25 mouse cellular contexts compared by ENCODE assay signal in genomic region chr5:150206749-150207148, GRCm38 (mm10).
DNase-seq lines count a peak whose midpoint lies in the region; ATAC-seq and TF ChIP-seq lines count a peak whose summit lies in the region.
"Had no signal": no experiment of that assay in that cellular context is flagged by ENCODE, and none has a peak within 500 bp of the region (broad histone marks: within the 10 kb centered on the region; RNA-seq: fewer than 3 reads in every experiment).

No protein-coding gene starts in this region.

- no peak overlapping the region for H3K9ac ChIP-seq in liver, embryonic 14.5 days (replicated peaks)
- H3K9ac ChIP-seq in liver, embryonic 11.5 days (ENCODE audit: low read depth, low read length) = no peak overlapping the region
- H3K9ac ChIP-seq in ES-Bruce4 (ENCODE audit: low read depth, poor library complexity, severe bottlenecking) = no peak overlapping the region
- H3K9ac ChIP-seq: forebrain, postnatal 0 days; limb, embryonic 12.5 days; liver, embryonic 12.5 days; neural tube, embryonic 15.5 days; stomach, embryonic 15.5 days had no signal

- H3K4me2 ChIP-seq in liver, embryonic 14.5 days (ENCODE audit: low read depth) = no peak overlapping the region
- H3K4me2 ChIP-seq in liver, embryonic 11.5 days = no peak overlapping the region

- no peaks in the 10 kb centered on the region for H3K27me3 ChIP-seq in liver, embryonic 14.5 days (ENCODE audit: control insufficient read depth, insufficient read depth, low read length)
- no peaks in the 10 kb centered on the region for H3K27me3 ChIP-seq in liver, embryonic 11.5 days (replicated peaks; ENCODE audit: control insufficient read depth, insufficient read depth, low read length)
- H3K27me3 ChIP-seq in ES-Bruce4 (ENCODE audit: control insufficient read depth, insufficient read depth, low read length, poor library complexity, severe bottlenecking) = no peaks in the 10 kb centered on the region
- H3K27me3 ChIP-seq: limb, embryonic 12.5 days; liver, embryonic 12.5 days; neural tube, embryonic 15.5 days; stomach, embryonic 15.5 days had no signal

- no peak overlapping the region for H3K4me3 ChIP-seq in liver, embryonic 14.5 days (ENCODE audit: insufficient read depth in 1 of 2, low read depth in 2 of 2, low read length in 2 of 2)
- H3K4me3 ChIP-seq in liver, embryonic 11.5 days (ENCODE audit: low read depth, low read length) = no peak overlapping the region
- no peak overlapping the region for H3K4me3 ChIP-seq in ES-Bruce4 (ENCODE audit: low read depth, low read length)
- H3K4me3 ChIP-seq in bone marrow, adult 2 months (replicated peaks; ENCODE audit: control insufficient read depth, low read depth, low read length) = no peak overlapping the region
- H3K4me3 ChIP-seq: forebrain, embryonic 10.5 days; hindbrain, embryonic 10.5 days; limb, embryonic 12.5 days; liver, embryonic 12.5 days; neural tube, embryonic 15.5 days had no signal

- peak; percentile 43 for TF ChIP-seq CTCF in liver, embryonic 14.5 days (IDR thresholded peaks at IDR 0.05; ENCODE audit: low read depth)
- peak; percentile 32 for TF ChIP-seq CTCF in ES-Bruce4 (IDR thresholded peaks at IDR 0.05; ENCODE audit: low read depth, low read length)
- TF ChIP-seq CTCF in bone marrow, adult 2 months (IDR thresholded peaks at IDR 0.05; ENCODE audit: control insufficient read depth, insufficient read depth, low read length) = 0 out of 2 replicates have a peak, but pooled peaks have one; percentile 10

- no peak for ATAC-seq in liver, embryonic 14.5 days (ENCODE audit: insufficient read depth)
- ATAC-seq in liver, embryonic 11.5 days (replicated peaks; ENCODE audit: low FRiP score) = no peak
- ATAC-seq: forebrain, postnatal 0 days; liver, embryonic 12.5 days had no signal

- H3K9me3 ChIP-seq in liver, embryonic 14.5 days (ENCODE audit: control insufficient read depth, low read length) = no peaks in the 10 kb centered on the region
- H3K9me3 ChIP-seq in liver, embryonic 11.5 days (ENCODE audit: control insufficient read depth, low read length) = peaks cover 2% of the 10 kb centered on the region; the same call in 1 of the 2 replicates
- H3K9me3 ChIP-seq in ES-Bruce4 (replicated peaks; ENCODE audit: control insufficient read depth, insufficient read depth, low read length, poor library complexity, severe bottlenecking) = no peaks in the 10 kb centered on the region
- H3K9me3 ChIP-seq: forebrain, embryonic 10.5 days; heart, embryonic 10.5 days; neural tube, embryonic 15.5 days; stomach, embryonic 15.5 days had no signal

- DNase-seq in heart, adult 11 months = peak; percentile 84
- no peak for DNase-seq in heart, postnatal 25 days (ENCODE audit: low spot score)
- no peak for DNase-seq in liver, embryonic 14.5 days (ENCODE audit: low read depth in 3 of 3, low spot score in 3 of 3)
- DNase-seq in liver, embryonic 11.5 days (ENCODE audit: low spot score) = no peak
- DNase-seq in thymus, postnatal 36 days = no peak
- DNase-seq in lung, postnatal 10 days = no peak
- DNase-seq: adrenal gland, postnatal 25 days; cerebellum, adult 11 months; cerebellum, adult 9-11 months; forebrain, postnatal 0 days; gastrocnemius, postnatal 36 days; kidney, adult 2 months; lung, adult 2 months; lung, postnatal 4 days had no signal

- no peaks in the 10 kb centered on the region for H3K4me1 ChIP-seq in liver, embryonic 14.5 days (replicated peaks; ENCODE audit: control insufficient read depth in 2 of 2, insufficient read depth in 2 of 2, low read length in 1 of 2)
- H3K4me1 ChIP-seq in liver, embryonic 11.5 days (replicated peaks; ENCODE audit: control insufficient read depth, insufficient read depth, low read length) = no peaks in the 10 kb centered on the region
- no peaks in the 10 kb centered on the region for H3K4me1 ChIP-seq in ES-Bruce4 (ENCODE audit: control insufficient read depth, insufficient read depth, low read length)
- no peaks in the 10 kb centered on the region; the same call in 1 of the 2 replicates for H3K4me1 ChIP-seq in bone marrow, adult 2 months (ENCODE audit: control insufficient read depth, insufficient read depth, low read length)
- H3K4me1 ChIP-seq: forebrain, embryonic 10.5 days; hindbrain, embryonic 10.5 days; limb, embryonic 12.5 days; liver, embryonic 12.5 days had no signal

- WGBS in liver, embryonic 14.5 days (ENCODE audit: insufficient replicate concordance) = 64% methylated on average over 6 of the region's 6 CpGs
- WGBS in liver, embryonic 11.5 days = 79% methylated on average over 6 of the region's 6 CpGs
- 85% methylated on average over 6 of the region's 6 CpGs for WGBS in bone marrow, adult 2 months

- H3K36me3 ChIP-seq in liver, embryonic 14.5 days (replicated peaks; ENCODE audit: control insufficient read depth, insufficient read depth, low read depth) = no peaks in the 10 kb centered on the region
- H3K36me3 ChIP-seq in liver, embryonic 11.5 days (ENCODE audit: control insufficient read depth, insufficient read depth, low read length) = no peaks in the 10 kb centered on the region
- H3K36me3 ChIP-seq in ES-Bruce4 (ENCODE audit: control insufficient read depth, insufficient read depth, low read length, poor library complexity, severe bottlenecking) = no peaks in the 10 kb centered on the region
- H3K36me3 ChIP-seq: forebrain, embryonic 10.5 days; G1E; hindbrain, embryonic 10.5 days; limb, embryonic 12.5 days; liver, embryonic 12.5 days; neural tube, embryonic 15.5 days; stomach, embryonic 15.5 days had no signal

- no peak for TF ChIP-seq EP300 in liver, embryonic 14.5 days (IDR thresholded peaks at IDR 0.05; ENCODE audit: low read depth)
- TF ChIP-seq EP300 in ES-Bruce4 (IDR thresholded peaks at IDR 0.05; ENCODE audit: insufficient read depth, low read depth, low read length) = no peak

- TF ChIP-seq POLR2A in ES-Bruce4 (IDR thresholded peaks at IDR 0.05; ENCODE audit: insufficient read depth, low read length) = no peak
- TF ChIP-seq POLR2A in bone marrow, adult 2 months (IDR thresholded peaks at IDR 0.05; ENCODE audit: borderline replicate concordance, control insufficient read depth, low read depth, low read length) = no peak

- intact Hi-C loops in heart, postnatal 25 days (cut with DNase I) = no loop called here

- no peak overlapping the region for H3K27ac ChIP-seq in liver, embryonic 14.5 days
- H3K27ac ChIP-seq in liver, embryonic 11.5 days (ENCODE audit: low read depth, low read length) = no peak overlapping the region
- H3K27ac ChIP-seq in ES-Bruce4 (ENCODE audit: insufficient read depth, low read length) = no peak overlapping the region
- no peak overlapping the region for H3K27ac ChIP-seq in bone marrow, adult 2 months (ENCODE audit: control insufficient read depth, insufficient read depth, low read depth, low read length, poor library complexity)
- H3K27ac ChIP-seq: forebrain, embryonic 10.5 days; heart, embryonic 10.5 days; hindbrain, embryonic 10.5 days; kidney, postnatal 0 days; limb, embryonic 12.5 days; liver, embryonic 12.5 days; neural tube, embryonic 15.5 days; stomach, embryonic 15.5 days had no signal
